Mouse (Mus musculus): Measurements from ENCODE around the gene Taf12. TPM values are rescaled to one million over a fixed set of nuclear protein-coding genes. Genes with fewer than 3 reads are reported as not detected.
"Not testable (repeated sequence)": the region's sequence is repeated elsewhere in the genome, so short reads cannot be mapped to it uniquely, and the experiment has no call there.

Gene Taf12
- polyA plus RNA-seq, 1 experiment from 2014 or later, result 52.5 TPM

DNA sequence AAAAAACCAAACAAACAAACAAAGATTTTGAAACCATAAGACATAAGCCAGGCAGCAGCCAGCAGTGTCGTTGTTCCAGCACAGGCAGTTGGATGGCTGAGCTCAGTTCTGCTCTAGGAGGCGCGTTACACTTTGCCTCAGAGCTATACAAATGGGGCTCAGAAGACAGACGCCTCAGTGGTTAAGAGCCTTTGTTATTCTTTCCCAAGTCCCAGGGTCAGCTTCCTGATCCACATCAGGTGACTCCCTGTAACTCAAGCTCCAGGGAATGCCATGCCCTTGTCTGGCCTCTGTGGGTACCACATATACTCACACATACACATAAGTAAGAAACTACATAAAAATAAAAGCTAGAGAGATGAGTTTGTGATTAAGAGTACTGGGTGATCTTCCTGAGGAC, 16.9 kb downstream of the Taf12 start:
- peaks cover 49% of the 10 kb centered on the region for H3K36me3 ChIP-seq
- no peaks in the 10 kb centered on the region for H3K4me1 ChIP-seq
- H3K4me3 ChIP-seq, result no peak overlapping the region
- DNase-seq (ENCODE audit: low spot score), result no peak
- WGBS, result 93% methylated on average over 4 of the region's 4 CpGs
- H3K9me3 ChIP-seq, result 0 out of 2 replicates have a peak, but pooled peaks cover 4% of the 10 kb centered on the region
- H3K27ac ChIP-seq, result no peak overlapping the region
- H3K27me3 ChIP-seq (ENCODE audit: insufficient read depth, poor library complexity, severe bottlenecking), result no peaks in the 10 kb centered on the region

DNA sequence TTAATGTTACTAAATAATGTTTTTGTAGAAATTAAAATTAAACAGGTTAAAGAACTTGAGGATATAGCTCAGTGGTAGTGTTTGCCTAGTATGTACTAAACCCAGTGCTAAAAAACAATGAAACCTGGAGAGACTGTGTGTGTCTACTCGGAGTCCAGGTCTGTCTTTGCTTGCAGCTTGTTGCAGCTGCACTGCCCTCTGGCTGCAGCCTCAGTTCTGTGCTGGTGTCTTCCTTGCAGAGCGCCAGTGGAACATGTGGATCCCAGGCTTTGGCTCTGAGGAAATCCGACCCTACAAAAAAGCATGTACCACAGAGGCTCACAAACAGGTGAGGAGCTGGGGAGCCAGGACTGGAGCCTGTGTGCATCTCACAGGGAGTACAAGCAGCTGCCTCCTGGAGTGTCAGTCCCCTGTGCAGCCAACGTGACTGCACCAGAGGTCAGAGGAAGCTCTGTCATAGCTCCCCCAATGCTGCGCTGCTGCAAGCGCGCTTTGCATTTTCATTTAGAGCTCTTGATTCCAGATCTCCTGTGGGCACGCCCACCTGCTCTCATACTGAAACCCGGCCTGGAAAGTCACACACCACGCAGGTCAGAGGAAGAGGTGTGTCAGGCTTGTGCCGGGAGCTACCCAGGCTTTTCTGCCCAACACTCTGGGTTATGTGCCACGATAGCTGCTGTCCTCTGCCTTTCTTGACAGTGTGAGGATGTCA, 17.6 kb downstream of the Taf12 start:
- no peak for DNase-seq (ENCODE audit: low spot score)
- Histone ChIP-seq H3K27ac (no peak overlapping the region), H3K27me3 (ENCODE audit: insufficient read depth, poor library complexity, severe bottlenecking) (no peaks in the 10 kb centered on the region), H3K36me3 (peaks cover 42% of the 10 kb centered on the region), H3K4me1 (no peaks in the 10 kb centered on the region), H3K4me3 (no peak overlapping the region), H3K9me3 (0 out of 2 replicates have a peak, but pooled peaks cover 4% of the 10 kb centered on the region)
- 83% methylated on average over 12 of the region's 12 CpGs for WGBS

DNA sequence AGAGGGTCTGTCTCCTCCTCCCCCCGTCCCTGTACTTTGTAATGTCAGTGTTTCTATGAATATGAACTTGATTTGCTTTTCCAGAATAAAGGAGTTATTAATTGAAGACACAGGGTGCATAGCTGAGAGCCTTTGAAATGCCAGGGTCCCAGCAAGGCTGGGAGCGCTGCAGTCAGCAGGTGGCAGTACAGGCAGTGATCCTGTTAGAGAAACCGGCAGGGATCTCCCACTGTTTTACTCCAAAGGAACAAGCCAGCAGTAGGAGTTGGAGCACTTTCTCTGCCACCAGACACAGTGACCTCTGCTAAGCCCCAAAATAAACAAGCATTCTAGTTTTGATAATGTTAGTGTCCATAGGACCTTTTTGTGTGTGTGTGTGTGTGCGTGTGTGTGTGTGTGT, 18.8 kb downstream of the Taf12 start:
- Histone ChIP-seq H3K36me3 (peaks cover 38% of the 10 kb centered on the region), H3K4me3 (no peak overlapping the region), H3K27ac (no peak overlapping the region), H3K27me3 (ENCODE audit: insufficient read depth, poor library complexity, severe bottlenecking) (no peaks in the 10 kb centered on the region), H3K4me1 (no peaks in the 10 kb centered on the region), H3K9me3 (0 out of 2 replicates have a peak, but pooled peaks cover 4% of the 10 kb centered on the region)
- 48% methylated on average over 4 of the region's 4 CpGs for WGBS
- no peak for DNase-seq (ENCODE audit: low spot score)

DNA sequence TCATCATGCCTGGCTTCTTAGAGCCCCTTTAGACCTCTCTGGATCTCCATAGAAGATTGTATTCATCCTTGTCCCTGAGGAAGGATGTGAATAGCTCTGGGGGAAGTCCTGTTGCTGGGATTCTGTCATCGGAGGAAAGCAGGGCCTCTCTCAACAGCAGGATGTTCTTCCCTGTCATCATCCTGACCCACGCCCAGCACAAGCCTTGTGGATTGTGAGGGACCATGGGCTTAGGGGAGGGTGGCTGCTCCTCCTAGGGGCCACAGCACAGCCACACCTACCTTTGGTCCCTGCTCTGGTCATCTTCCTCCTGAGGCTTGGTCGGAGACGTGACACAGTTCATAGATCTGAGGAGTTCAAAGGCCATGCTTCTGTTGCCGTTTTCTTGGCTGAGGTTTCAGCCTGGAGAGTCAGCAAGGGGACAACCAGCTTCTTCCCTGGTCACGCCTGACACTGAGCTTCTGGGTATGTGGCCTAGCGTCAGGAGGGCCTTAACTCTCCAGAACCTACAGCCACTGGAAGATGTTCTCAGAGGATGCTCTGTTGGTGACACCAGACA, 19.6 kb downstream of the Taf12 start:
- Histone ChIP-seq H3K4me3 (no peak overlapping the region), H3K9me3 (0 out of 2 replicates have a peak, but pooled peaks cover 4% of the 10 kb centered on the region), H3K36me3 (peaks cover 38% of the 10 kb centered on the region), H3K27ac (no peak overlapping the region), H3K4me1 (no peaks in the 10 kb centered on the region), H3K27me3 (ENCODE audit: insufficient read depth, poor library complexity, severe bottlenecking) (no peaks in the 10 kb centered on the region)
- no peak for DNase-seq (ENCODE audit: low spot score)
- 80% methylated on average over 7 of the region's 7 CpGs for whole genome bisulfite sequencing

DNA sequence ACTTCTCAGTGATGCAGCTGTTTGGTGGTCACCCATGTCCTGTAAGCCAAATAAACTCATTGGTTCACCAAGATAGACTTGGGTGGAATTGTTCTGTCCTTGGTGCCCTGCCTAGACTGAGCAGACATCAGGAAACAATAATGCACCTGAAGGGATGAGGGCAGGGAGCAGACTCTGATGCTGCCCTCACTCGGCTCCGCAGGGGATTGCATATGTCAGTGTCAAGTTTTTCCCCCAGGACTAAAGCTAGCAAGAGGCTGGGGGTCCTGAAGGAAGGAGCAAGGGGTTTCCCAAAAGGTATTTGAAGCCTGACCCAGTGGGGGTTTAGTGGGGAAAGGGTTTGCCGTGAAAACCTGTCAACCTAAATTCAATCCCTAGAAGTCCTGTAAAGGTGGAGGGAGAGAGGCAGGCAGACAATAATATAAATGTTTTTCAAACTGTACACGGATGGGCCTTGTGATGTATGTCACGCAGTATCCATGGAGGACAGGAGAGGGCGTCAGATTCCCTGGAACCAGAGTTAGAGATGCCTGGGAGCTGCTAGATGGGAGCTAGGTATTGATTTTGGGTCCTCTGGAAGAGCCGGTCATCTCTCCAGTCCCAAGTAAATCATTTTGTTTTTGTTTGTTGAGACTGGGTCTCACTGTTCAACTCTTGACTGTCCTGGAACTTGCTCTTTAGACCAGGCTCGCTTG, 21.7 kb downstream of the Taf12 start:
- H3K27ac ChIP-seq, result no peak overlapping the region

DNA sequence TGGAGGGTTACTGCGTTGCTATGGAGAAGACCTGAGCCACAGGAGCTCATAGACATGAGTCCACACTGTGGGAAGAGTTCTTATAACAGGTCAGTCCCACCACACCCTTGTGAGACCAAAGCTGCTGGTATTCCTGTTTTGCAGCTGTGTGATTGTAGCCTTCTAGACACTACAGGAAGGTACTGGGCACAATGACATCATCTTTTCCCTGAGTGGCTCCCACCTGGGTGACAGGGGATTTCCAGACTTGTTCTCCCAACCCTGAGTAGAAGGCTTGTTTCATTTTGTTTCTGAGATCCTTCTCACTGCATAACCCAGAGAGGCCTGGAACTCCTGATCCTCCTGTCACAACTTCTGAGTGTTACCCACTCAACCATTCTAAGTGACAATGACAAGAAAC, 25.7 kb downstream of the Taf12 start:
- Histone ChIP-seq H3K9me3 (no peaks in the 10 kb centered on the region), H3K4me3 (no peak overlapping the region), H3K36me3 (no peaks in the 10 kb centered on the region), H3K27ac (no peak overlapping the region), H3K4me1 (peaks cover 15% of the 10 kb centered on the region), H3K27me3 (ENCODE audit: insufficient read depth, poor library complexity, severe bottlenecking) (no peaks in the 10 kb centered on the region)
- 79% methylated on average over 1 of the region's 1 CpGs for WGBS
- no peak for DNase-seq (ENCODE audit: low spot score)

More for the DNA sequence above, 21.7 kb downstream of the Taf12 start:
- Histone ChIP-seq H3K4me1 (no peaks in the 10 kb centered on the region), H3K36me3 (peaks cover 26% of the 10 kb centered on the region), H3K9me3 (0 out of 2 replicates have a peak, but pooled peaks cover 4% of the 10 kb centered on the region), H3K4me3 (no peak overlapping the region), H3K27me3 (ENCODE audit: insufficient read depth, poor library complexity, severe bottlenecking) (no peaks in the 10 kb centered on the region)
- DNase-seq (ENCODE audit: low spot score), result no peak
- WGBS, result 42% methylated on average over 8 of the region's 8 CpGs

DNA sequence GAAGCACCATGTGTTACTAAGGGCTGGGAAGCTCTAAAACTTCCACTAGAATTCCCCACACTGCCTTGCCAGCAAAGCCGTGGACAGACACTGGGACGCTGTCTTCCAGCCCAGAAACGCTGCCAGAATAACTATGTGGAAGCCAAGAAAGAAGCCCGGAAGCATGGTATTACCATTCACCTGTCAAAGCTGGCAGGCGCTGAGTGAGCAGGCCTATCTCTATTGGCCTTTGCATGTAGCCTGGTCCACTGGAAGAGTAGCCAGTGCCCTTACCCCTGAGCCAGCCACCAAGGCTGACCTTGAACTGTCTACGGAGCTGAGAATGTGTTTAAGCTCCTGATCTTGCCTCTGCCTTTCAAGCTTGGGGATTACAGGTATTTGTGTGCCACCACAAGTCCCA, 27.3 kb downstream of the Taf12 start:
- peaks cover 15% of the 10 kb centered on the region for H3K4me1 ChIP-seq
- H3K27ac ChIP-seq, result no peak overlapping the region
- no peaks in the 10 kb centered on the region for H3K27me3 ChIP-seq (ENCODE audit: insufficient read depth, poor library complexity, severe bottlenecking)
- WGBS, result 73% methylated on average over 6 of the region's 6 CpGs
- DNase-seq (ENCODE audit: low spot score), result no peak
- no peaks in the 10 kb centered on the region for H3K9me3 ChIP-seq
- no peaks in the 10 kb centered on the region for H3K36me3 ChIP-seq
- H3K4me3 ChIP-seq, result no peak overlapping the region

DNA sequence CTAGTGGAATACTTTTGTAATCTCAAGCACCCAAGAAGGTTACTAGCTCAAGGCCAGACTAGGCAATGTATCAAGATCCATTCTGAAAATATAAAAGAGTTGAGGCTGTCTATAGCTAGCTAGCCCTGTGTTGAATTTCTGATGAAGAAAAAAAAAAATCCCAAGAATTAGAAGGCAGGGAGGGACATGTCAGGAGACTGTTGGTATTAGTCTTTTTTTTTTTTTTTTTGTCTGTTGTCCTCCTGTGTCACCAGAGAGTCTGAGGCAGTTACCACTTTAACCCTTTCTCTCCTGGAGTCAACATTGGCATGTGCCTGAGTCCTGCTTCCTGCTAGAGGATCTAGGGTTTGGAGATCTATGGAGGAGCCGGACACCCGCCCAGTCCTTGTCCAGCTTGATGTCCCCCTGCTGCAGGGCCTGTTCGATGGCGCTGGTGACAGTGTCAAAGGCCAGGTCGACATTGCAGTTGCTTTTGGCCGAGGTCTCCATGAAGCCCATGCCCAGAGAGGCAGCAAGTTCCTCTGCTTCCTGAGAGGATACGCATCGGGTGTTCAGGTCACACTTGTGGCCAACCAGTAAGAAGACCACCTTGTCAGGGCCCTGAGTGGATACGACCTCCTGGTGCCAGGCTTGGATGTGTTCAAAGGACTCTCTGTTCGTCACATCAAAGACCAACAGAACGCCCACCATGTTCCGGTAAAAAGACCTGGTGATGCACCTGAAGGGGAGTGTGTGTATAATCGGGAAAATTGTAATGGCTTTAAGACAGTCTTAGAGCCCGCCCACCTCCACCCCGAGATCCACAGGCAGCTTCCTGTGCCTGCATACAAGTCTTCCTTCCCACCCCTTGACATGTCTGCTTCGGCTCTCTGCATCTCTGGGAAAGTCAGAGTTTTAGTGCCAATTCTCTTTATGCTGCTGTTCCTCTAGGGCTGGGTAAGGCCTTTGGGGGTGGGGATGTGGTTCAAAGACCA, 28.1 kb downstream of the Taf12 start:
- no peaks in the 10 kb centered on the region for H3K27me3 ChIP-seq (ENCODE audit: insufficient read depth, poor library complexity, severe bottlenecking)
- no peak for DNase-seq (ENCODE audit: low spot score)
- peaks cover 15% of the 10 kb centered on the region for H3K4me1 ChIP-seq
- H3K27ac ChIP-seq, result peak overlapping the region; percentile 86
- H3K36me3 ChIP-seq, result no peaks in the 10 kb centered on the region
- WGBS, result 68% methylated on average over 16 of the region's 16 CpGs
- H3K4me3 ChIP-seq, result peak overlapping the region; percentile 67
- no peaks in the 10 kb centered on the region for H3K9me3 ChIP-seq

DNA sequence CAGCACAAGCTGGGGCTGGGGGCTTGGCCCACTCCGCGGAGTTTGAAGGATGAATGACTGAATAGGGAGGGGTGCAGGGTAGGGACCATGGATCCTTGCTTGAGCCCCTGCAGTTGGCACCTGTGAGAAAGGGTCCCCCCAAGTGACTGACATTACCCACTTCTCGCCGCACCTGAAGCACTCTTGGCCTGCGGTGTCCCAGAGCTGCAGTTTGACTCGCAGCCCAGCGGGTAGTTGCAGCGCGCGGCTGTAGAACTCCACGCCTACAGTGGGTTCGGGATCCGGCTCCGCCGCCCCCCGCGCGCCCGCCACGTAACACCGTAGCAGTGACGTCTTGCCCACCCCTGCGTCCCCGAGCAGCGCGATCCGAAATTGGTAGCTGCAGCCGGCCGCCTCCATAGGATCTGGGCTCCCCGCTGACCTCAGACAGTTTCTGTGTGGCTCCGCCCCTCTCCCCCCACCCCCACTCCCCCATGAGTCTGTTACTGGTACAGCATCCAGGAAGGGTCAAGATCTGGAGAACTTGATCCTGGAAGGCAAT, 28.8 kb downstream of the Taf12 start, which contains the start of gene Rab42:
Gene Rab42 (minus strand): TSS at position 447 of the 541 bp plus-strand sequence.
- no peaks in the 10 kb centered on the region for H3K27me3 ChIP-seq (ENCODE audit: insufficient read depth, poor library complexity, severe bottlenecking)
- H3K27ac ChIP-seq, result peak within 1 kb of the TSS; percentile 86
- H3K36me3 ChIP-seq, result no peaks in the 10 kb centered on the region
- H3K4me3 ChIP-seq, result peak within 1 kb of the TSS; percentile 67
- peaks cover 15% of the 10 kb centered on the region for H3K4me1 ChIP-seq
- 2% methylated on average over 31 of the region's 31 CpGs for WGBS
- H3K9me3 ChIP-seq, result no peaks in the 10 kb centered on the region
- DNase-seq (ENCODE audit: low spot score), result peak; percentile 93

DNA sequence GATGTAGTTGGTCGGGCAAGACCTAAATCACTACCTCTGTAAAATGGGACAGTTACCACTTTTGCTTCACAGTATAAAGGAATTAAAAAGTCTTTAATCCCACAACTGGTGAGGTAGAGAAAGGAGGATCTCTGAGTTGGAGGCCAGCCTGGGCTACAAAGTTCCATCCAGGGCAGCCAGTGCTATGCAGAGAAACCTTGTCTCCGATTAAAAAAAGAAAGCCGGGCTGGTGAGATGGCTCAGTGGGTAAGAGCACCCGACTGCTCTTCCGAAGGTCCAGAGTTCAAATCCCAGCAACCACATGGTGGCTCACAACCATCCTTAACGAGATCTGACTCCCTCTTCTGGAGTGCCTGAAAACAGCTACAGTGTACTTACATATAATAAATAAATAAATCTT, 29.3 kb downstream of the Taf12 start:
- not testable (repeated sequence) for H3K27me3 ChIP-seq (ENCODE audit: insufficient read depth, poor library complexity, severe bottlenecking); H3K9me3 ChIP-seq; DNase-seq (ENCODE audit: low spot score); H3K36me3 ChIP-seq
- 47% methylated on average over 6 of the region's 6 CpGs for WGBS
- Histone ChIP-seq H3K27ac (peak overlapping the region; percentile 86; the same call in 1 of the 2 replicates), H3K4me3 (peak overlapping the region; percentile 67), H3K4me1 (peaks cover 15% of the 10 kb centered on the region)

DNA sequence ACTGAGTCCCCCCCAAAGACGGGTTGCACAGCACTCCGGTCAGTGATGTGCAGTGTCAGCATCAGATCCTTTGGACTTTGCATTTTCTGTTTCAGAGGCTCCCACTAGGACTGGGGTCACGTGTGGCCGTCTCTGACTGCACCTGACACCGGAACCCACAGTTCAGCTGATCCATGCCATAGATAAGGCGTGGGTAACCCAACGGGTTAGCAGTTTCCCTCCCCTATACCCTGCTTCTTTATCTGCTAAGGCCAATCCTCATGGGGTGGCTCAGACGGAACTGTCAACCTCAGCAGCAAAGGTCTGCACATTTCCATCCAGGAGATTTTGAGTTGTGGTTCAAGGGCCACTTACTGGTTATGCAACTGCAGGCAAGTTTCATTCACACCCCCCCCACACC, 31.1 kb downstream of the Taf12 start:
- no peak overlapping the region for H3K4me3 ChIP-seq

DNA sequence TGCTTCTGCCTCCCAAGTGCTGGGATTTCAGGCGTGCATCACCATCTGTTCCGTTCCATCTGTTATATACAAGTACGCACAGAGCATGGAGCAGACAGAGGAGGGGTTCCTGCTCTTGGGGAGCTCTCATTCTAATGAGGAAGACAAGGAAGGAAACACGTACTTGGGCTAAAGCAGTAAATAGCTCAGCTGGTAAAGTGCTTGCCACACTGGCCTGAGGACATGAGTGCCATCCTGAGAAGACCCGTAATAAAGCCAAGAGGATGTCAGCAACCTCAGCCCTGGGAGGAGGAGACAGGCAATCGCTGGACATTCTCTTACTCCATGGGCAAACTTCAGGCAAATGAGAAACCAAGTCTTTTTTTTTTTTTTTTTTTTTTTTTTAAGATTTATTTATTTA, 31.8 kb downstream of the Taf12 start:
- peaks cover 17% of the 10 kb centered on the region for H3K36me3 ChIP-seq
- no peaks in the 10 kb centered on the region for H3K27me3 ChIP-seq (ENCODE audit: insufficient read depth, poor library complexity, severe bottlenecking)
- no peak for DNase-seq (ENCODE audit: low spot score)
- H3K27ac ChIP-seq, result no peak overlapping the region
- H3K9me3 ChIP-seq, result no peaks in the 10 kb centered on the region
- WGBS, result 79% methylated on average over 6 of the region's 6 CpGs
- H3K4me1 ChIP-seq, result peaks cover 22% of the 10 kb centered on the region
- H3K4me3 ChIP-seq, result no peak overlapping the region

More for the DNA sequence above, 31.1 kb downstream of the Taf12 start:
- Histone ChIP-seq H3K27ac (no peak overlapping the region), H3K36me3 (peaks cover 10% of the 10 kb centered on the region), H3K27me3 (ENCODE audit: insufficient read depth, poor library complexity, severe bottlenecking) (no peaks in the 10 kb centered on the region), H3K4me1 (peaks cover 22% of the 10 kb centered on the region), H3K9me3 (no peaks in the 10 kb centered on the region)
- no peak for DNase-seq (ENCODE audit: low spot score)
- WGBS, result 81% methylated on average over 8 of the region's 8 CpGs
